Mouse (Mus musculus): ENCODE measurements around the gene Zdhhc1. TPM values are rescaled to one million over a fixed set of nuclear protein-coding genes. Genes with fewer than 3 reads are reported as not detected.

The Zdhhc1 gene
- total RNA-seq, 4 experiments from 2014 or later = 38.3 to 45.8 (median 42.9) TPM

- no peak for DNase-seq (ENCODE audit: low spot score in 2 of 2)
Observed at GRCm38 (mm10) chr8:105464595-105464994, 32.1 kb downstream of the Zdhhc1 start.

DNA sequence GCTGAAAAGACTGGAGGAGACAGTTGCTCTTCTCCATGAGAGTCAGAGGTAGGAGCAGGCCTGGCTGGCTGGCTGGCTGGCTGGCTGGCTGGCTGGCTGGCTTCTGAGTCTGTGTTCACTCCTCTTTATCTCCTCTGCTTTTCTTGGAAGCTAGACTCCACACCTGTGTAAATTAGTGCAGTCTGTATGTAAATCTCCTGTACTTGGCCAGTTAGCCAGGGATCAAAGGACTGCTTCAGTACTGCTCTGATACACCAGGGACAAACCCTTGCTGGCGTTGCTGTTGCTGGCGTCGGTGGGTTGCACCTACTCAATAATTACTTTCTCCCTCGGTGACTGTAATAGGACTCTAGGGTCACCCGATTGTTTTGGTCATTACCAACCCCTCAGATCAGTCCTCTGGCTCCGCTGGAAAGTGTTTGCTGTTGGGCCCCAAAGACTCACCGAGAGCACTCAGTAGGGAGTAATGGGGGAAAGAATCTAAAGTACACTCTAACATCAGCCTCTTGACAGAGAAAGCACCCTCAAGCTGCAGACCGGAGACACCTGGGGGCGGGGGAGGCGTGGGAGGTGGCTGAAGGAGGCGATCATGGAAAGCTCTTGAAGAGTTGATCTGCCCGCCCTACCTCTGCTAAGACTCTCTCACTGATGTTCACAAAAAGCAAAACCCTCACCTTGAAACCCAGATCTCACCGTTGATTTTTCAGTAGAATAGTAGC lies 35.5 kb downstream of the Zdhhc1 start:
- no peak for DNase-seq (ENCODE audit: low spot score in 2 of 2)

- DNase-seq (ENCODE audit: low spot score in 2 of 2) = no peak
Observed at GRCm38 (mm10) chr8:105455218-105455617, 41.5 kb downstream of the Zdhhc1 start.

DNA sequence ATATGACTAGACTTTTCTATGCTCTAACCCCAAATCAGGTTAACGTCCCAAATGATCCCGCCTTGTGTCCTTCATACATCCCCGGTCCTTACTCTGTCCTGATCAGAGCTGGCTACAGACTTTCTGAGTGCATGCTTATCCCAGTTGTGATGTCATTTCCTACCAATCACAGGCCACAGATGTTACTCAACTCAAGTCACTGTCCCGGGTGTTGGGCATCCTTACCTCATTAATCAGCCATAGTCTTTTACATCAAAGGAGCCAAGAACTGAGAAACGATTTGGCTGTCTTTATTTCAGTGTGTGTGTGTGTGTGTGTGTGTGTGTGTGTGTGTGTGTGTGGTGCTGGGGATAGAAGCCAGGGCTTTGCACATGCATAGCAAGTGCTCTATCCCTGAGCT lies 42.6 kb downstream of the Zdhhc1 start:
- no peak for DNase-seq (ENCODE audit: low spot score in 2 of 2)

GRCm38 (mm10) chr8:105453296-105453695 lies 43.4 kb downstream of the Zdhhc1 start:
- DNase-seq (ENCODE audit: low spot score in 2 of 2) = no peak

- DNase-seq (ENCODE audit: low spot score in 2 of 2) = no peak
Observed at GRCm38 (mm10) chr8:105451903-105452603, 44.6 kb downstream of the Zdhhc1 start.

DNA sequence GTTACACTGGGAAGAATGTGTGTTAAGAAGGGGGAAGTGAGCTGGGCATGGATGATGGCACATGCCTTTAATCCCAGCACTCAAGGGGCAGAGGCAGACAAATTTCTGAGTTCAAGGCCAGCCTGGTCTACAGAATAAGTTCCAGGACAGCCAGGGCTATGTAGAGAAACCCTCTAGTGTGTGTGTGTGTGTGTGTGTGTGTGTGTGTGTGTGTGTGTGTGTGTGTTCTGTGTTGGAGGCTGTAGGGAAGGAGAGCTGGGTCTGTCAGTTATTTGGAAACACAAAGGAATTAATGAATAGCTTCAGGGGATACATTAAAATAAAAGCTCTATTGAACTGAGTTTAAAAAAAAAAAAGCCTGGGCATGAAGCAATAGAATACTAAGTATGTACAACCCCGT lies 45.7 kb downstream of the Zdhhc1 start:
- DNase-seq (ENCODE audit: low spot score in 2 of 2) = no peak

DNA sequence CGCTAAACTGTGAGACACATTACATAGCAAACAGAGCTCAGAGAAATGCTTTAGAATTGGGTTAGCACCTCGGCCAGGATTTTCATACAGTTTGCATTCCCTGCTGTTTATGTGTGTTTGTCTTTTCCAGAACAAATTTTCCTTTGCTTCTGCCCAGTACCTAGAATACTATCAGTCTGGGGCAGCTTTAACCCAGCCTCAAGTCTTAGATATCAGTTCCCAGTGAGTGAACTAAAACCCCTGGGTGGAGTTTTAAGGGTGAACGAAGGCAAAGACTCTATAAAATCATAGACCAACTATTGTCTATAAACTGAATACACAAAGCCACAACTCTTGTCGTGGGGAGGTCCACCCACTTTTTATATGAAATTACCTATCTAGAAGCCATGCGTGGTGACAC lies 48.1 kb downstream of the Zdhhc1 start:
- no peak for DNase-seq (ENCODE audit: low spot score in 2 of 2)

- no peak for DNase-seq (ENCODE audit: low spot score in 2 of 2)
Observed at GRCm38 (mm10) chr8:105448188-105448587, 48.5 kb downstream of the Zdhhc1 start.

DNA sequence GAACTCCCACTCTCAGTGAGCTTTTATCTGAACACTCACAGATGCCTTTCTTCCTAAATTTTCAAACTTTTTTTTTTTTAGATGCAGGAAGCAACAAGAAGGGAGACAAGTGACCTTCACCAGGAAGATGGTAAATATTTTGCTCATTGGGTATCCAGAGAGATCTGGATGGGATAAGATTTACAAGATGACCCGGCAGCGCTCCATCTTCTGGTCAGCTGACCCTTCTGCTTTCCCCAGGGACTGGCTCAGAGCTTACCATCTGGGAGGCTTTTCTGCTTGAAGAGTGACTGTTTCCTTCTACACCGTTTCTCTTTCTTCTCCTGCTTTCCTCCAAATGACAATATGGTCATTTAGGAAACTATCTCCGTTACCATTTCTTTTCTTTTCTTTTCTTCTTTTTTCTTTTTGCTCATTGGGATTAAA lies 50.6 kb downstream of the Zdhhc1 start:
- no peak for DNase-seq (ENCODE audit: low spot score in 2 of 2)

- DNase-seq (ENCODE audit: low spot score in 2 of 2) = no peak
Observed at GRCm38 (mm10) chr8:105445296-105446126, 51.2 kb downstream of the Zdhhc1 start.

DNA sequence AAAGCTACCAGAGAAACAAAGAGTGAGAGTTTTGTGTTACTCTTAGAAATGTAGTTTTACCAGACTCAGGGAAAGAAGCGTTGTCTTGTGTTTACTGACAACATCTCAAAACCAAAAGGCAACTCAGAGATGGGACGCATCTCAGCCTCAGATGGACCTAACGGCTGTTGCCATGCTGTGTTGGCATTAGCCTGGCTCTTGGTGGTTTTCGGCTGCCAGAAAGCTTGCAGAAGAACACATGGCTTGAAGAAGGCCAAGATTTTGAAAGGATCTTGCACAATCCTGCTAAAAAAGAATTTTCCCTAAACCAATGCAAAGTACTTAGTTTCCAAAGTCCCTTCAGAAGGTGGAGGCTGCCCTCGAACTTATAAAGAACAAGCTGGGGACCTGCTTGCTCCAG lies 54.0 kb downstream of the Zdhhc1 start:
- DNase-seq (ENCODE audit: low spot score in 2 of 2) = no peak

GRCm38 (mm10) chr8:105441433-105441832 lies 55.3 kb downstream of the Zdhhc1 start:
- DNase-seq (ENCODE audit: low spot score in 2 of 2) = peak in 1 of 2 experiments; percentile 35

GRCm38 (mm10) chr8:105438865-105439264 lies 57.8 kb downstream of the Zdhhc1 start:
- no peak for DNase-seq (ENCODE audit: low spot score in 2 of 2)

GRCm38 (mm10) chr8:105437078-105437748 lies 59.5 kb downstream of the Zdhhc1 start:
- no peak for DNase-seq (ENCODE audit: low spot score in 2 of 2)

- DNase-seq (ENCODE audit: low spot score in 2 of 2) = no peak
Observed at GRCm38 (mm10) chr8:105436218-105436617, 60.5 kb downstream of the Zdhhc1 start.

- DNase-seq (ENCODE audit: low spot score in 2 of 2) = no peak
Observed at GRCm38 (mm10) chr8:105434136-105434535, 62.6 kb downstream of the Zdhhc1 start.

GRCm38 (mm10) chr8:105433511-105433910 lies 63.2 kb downstream of the Zdhhc1 start:
- DNase-seq (ENCODE audit: low spot score in 2 of 2) = no peak

- DNase-seq (ENCODE audit: low spot score in 2 of 2) = no peak
Observed at GRCm38 (mm10) chr8:105433021-105433420, 63.7 kb downstream of the Zdhhc1 start.

DNA sequence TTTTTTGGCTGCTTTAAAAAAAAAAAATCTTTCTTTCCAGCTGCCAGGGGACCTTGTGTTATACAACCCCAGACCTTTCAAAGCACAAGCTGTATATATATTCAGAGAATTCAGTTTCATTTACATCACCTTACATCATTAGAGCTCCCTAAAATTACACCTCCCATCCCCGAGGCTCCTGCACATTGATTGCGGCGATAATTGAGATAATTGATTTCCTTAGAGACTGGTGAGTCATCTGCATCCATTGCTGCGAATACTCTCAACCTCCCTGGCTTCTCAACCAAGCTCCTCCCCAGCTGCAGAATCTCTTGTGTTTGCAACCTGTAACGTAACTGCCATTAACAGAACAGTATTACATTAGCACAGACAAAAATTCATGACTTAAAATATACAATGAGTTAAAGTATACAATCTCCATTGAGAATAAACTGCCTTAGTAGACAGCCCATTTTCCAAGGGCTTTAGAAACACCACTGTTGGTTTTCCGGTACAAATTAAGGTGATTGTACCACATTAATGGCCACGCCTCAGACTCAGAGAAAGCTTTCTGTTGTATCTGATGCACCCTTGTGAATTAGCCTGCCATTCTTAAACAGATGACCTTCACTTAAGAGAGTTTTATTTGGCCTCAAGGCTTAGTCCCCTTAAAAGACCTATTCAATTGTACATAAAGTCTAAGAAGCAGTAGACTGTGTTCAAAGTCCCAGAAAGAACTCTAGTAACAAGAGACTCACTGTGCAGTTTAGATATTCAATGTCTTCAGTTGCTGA lies 64.8 kb downstream of the Zdhhc1 start:
- DNase-seq (ENCODE audit: low spot score in 2 of 2) = no peak

DNA sequence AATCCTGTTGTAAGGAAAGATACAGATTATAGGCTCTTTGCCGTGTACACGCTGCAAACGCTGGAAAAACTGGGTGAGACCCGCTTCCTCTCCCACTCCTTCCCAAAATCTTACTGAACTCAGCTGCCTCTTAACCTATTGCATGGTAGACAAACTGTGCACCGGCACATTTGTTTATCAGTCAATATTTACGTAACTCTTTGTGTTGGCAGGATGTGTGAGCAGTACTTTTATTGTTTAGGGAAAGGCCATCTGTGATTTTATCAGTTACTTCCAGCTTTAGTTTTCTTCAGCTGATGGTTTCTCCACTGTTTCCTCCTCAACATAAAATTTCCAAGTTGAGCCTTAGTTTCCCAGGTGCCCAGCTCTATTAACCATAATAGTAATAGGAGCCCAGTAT lies 69.8 kb downstream of the Zdhhc1 start:
- no peak for DNase-seq (ENCODE audit: low spot score in 2 of 2)
